Mouse (Mus musculus): ENCODE data around the gene St13. TPM values are rescaled to one million over a fixed set of nuclear protein-coding genes. Genes with fewer than 3 reads are reported as not detected.
A peak's percentile ranks its signal among the peaks of the same experiment; 100 is the strongest.
"Not testable (repeated sequence)": the region's sequence is repeated elsewhere in the genome, so short reads cannot be mapped to it uniquely, and the experiment has no call there.

Gene St13
- polyA plus RNA-seq, 1 experiment = 4.7 TPM

DNA sequence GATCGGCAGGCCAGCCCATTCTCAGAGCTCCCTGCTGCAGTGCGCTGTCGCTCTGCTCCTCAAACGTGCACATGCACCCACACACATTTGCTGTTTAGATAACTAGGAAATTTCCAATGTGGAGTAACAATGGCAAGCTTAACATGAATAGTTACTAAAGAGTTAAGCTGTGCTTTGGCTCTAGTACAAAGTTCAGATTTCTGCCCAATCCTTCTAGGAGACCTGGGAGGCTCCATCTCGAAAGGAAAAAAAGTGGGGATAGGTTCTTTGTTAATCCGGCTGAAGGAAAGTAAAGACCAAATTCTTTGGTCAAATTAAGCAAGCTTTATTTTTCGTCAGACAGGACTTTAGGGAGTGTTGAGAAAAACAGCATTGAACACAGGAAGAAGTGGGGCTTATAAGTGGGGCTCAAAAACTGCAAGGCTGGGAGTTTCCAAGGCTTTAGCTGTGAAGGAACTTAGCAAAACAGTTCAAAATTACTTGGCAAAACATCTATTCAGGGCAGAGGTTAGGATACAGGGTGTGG, 22.3 kb upstream of the St13 start:
- Histone ChIP-seq H3K4me3 (ENCODE audit: low read depth, low read length) (peak overlapping the region; percentile 47), H3K27me3 (ENCODE audit: control insufficient read depth, insufficient read depth, low read length) (no peaks in the 10 kb centered on the region), H3K4me1 (ENCODE audit: control insufficient read depth, insufficient read depth, insufficient read length, low read length) (peaks cover 8% of the 10 kb centered on the region; the same call in 1 of the 2 replicates), H3K36me3 (ENCODE audit: control insufficient read depth, insufficient read depth, low read length) (no peaks in the 10 kb centered on the region), H3K27ac (ENCODE audit: insufficient read depth, low read depth, low read length) (peak overlapping the region; percentile 92)
- TF ChIP-seq CTCF (IDR thresholded peaks at IDR 0.05; ENCODE audit: extremely low read depth, insufficient read length, insufficient replicate concordance, low read depth, low read length) = no peak
- no peak for TF ChIP-seq POLR2A (IDR thresholded peaks at IDR 0.05; ENCODE audit: low read depth, low read length)
- 16% methylated on average over 7 of the region's 7 CpGs for WGBS

DNA sequence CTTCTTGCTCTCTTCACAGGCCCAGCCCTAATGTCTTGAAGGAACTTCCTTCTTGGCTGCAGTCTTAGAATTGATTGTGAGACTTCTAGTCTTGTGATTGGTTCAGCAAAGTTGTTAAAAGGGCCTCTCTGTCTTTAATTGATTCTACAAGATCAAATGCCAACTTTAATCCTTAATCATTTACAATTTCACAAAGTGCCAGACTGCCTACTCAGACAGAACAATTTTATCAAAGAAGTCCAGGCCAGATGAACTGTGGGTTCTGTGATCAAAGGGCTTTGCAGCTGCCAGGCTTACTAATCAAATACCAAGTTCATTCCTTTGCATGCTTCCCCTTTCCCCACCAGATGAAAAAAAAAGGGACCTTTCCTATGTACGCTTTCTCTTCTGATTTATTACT, 21.6 kb upstream of the St13 start:
- Histone ChIP-seq H3K27me3 (ENCODE audit: control insufficient read depth, insufficient read depth, low read length) (no peaks in the 10 kb centered on the region), H3K4me1 (ENCODE audit: control insufficient read depth, insufficient read depth, insufficient read length, low read length) (peaks cover 8% of the 10 kb centered on the region; the same call in 1 of the 2 replicates), H3K36me3 (ENCODE audit: control insufficient read depth, insufficient read depth, low read length) (no peaks in the 10 kb centered on the region), H3K27ac (ENCODE audit: insufficient read depth, low read depth, low read length) (peak overlapping the region; percentile 92; the same call in 1 of the 2 replicates), H3K4me3 (ENCODE audit: low read depth, low read length) (no peak overlapping the region)
- 13% methylated on average over 1 of the region's 1 CpGs for WGBS
- no peak for TF ChIP-seq POLR2A (IDR thresholded peaks at IDR 0.05; ENCODE audit: low read depth, low read length)
- TF ChIP-seq CTCF (IDR thresholded peaks at IDR 0.05; ENCODE audit: extremely low read depth, insufficient read length, insufficient replicate concordance, low read depth, low read length) = no peak

DNA sequence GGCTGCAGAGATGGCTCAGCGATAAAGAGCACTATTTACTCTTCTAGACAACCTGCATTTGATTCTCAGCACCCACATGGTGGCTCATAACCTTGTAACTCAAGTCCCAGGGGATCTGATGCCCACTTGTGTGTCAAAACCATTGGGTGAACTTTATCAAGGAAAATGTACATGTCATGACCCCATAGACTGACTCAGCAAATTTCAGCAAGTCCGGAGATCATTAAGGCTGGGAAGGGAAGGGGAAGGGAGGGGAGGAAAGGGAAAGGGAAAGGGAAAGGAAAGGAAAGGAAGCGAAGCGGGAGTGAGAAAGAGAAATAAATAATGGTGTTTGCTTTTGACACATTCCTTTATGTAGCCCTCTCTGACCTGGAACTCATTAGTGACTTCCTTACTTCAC, 18.2 kb upstream of the St13 start:
- 75% methylated on average over 4 of the region's 4 CpGs for WGBS
- peaks cover 8% of the 10 kb centered on the region; the same call in 1 of the 2 replicates for H3K4me1 ChIP-seq (ENCODE audit: control insufficient read depth, insufficient read depth, insufficient read length, low read length)
- H3K36me3 ChIP-seq (ENCODE audit: control insufficient read depth, insufficient read depth, low read length) = peaks cover 8% of the 10 kb centered on the region
- no peak overlapping the region for H3K4me3 ChIP-seq (ENCODE audit: low read depth, low read length)
- TF ChIP-seq CTCF (IDR thresholded peaks at IDR 0.05; ENCODE audit: extremely low read depth, insufficient read length, insufficient replicate concordance, low read depth, low read length) (no peak), POLR2A (IDR thresholded peaks at IDR 0.05; ENCODE audit: low read depth, low read length) (no peak)
- H3K27ac ChIP-seq (ENCODE audit: insufficient read depth, low read depth, low read length) = no peak overlapping the region
- no peaks in the 10 kb centered on the region for H3K27me3 ChIP-seq (ENCODE audit: control insufficient read depth, insufficient read depth, low read length)

GRCm38 (mm10) chr15:81416763-81417310, 17.0 kb upstream of the St13 start:
- H3K27me3 ChIP-seq (ENCODE audit: control insufficient read depth, insufficient read depth, low read length); H3K36me3 ChIP-seq (ENCODE audit: control insufficient read depth, insufficient read depth, low read length); H3K4me1 ChIP-seq (ENCODE audit: control insufficient read depth, insufficient read depth, insufficient read length, low read length); H3K27ac ChIP-seq (ENCODE audit: insufficient read depth, low read depth, low read length): not testable (repeated sequence)
- WGBS = 2% methylated on average over 22 of the region's 22 CpGs
- H3K4me3 ChIP-seq (ENCODE audit: low read depth, low read length) = peak overlapping the region; percentile 19

- no peaks in the 10 kb centered on the region for H3K4me1 ChIP-seq (ENCODE audit: control insufficient read depth, insufficient read depth, insufficient read length, low read length)
- no peak for TF ChIP-seq POLR2A (IDR thresholded peaks at IDR 0.05; ENCODE audit: low read depth, low read length)
- TF ChIP-seq CTCF (IDR thresholded peaks at IDR 0.05; ENCODE audit: extremely low read depth, insufficient read length, insufficient replicate concordance, low read depth, low read length) = no peak
- WGBS = 94% methylated on average over 1 of the region's 1 CpGs
- H3K27ac ChIP-seq (ENCODE audit: insufficient read depth, low read depth, low read length) = no peak within 1 kb of the TSS
- no peaks in the 10 kb centered on the region for H3K27me3 ChIP-seq (ENCODE audit: control insufficient read depth, insufficient read depth, low read length)
- no peak within 1 kb of the TSS for H3K4me3 ChIP-seq (ENCODE audit: low read depth, low read length)
- 0 out of 2 replicates have a peak, but pooled peaks cover 4% of the 10 kb centered on the region for H3K36me3 ChIP-seq (ENCODE audit: control insufficient read depth, insufficient read depth, low read length)
These were observed 8.3 kb upstream of the St13 start, which contains the start of gene Dnajb7 for GRCm38 (mm10) chr15:81408199-81408598. TSS of gene Dnajb7 (minus strand) at chr15:81408299.

GRCm38 (mm10) chr15:81405008-81405407, 5.1 kb upstream of the St13 start:
- Histone ChIP-seq H3K27me3 (ENCODE audit: control insufficient read depth, insufficient read depth, low read length) (no peaks in the 10 kb centered on the region), H3K27ac (ENCODE audit: insufficient read depth, low read depth, low read length) (no peak overlapping the region), H3K4me1 (ENCODE audit: control insufficient read depth, insufficient read depth, insufficient read length, low read length) (no peaks in the 10 kb centered on the region), H3K36me3 (ENCODE audit: control insufficient read depth, insufficient read depth, low read length) (0 out of 2 replicates have a peak, but pooled peaks cover 6% of the 10 kb centered on the region), H3K4me3 (ENCODE audit: low read depth, low read length) (no peak overlapping the region)
- TF ChIP-seq POLR2A (IDR thresholded peaks at IDR 0.05; ENCODE audit: low read depth, low read length) = no peak
- TF ChIP-seq CTCF (IDR thresholded peaks at IDR 0.05; ENCODE audit: extremely low read depth, insufficient read length, insufficient replicate concordance, low read depth, low read length) = no peak
- WGBS = 74% methylated on average over 3 of the region's 3 CpGs

GRCm38 (mm10) chr15:81399297-81399637, 610 bp downstream of the St13 start:
- Histone ChIP-seq H3K4me3 (ENCODE audit: low read depth, low read length) (peak overlapping the region; percentile 88), H3K27me3 (ENCODE audit: control insufficient read depth, insufficient read depth, low read length) (no peaks in the 10 kb centered on the region), H3K27ac (ENCODE audit: insufficient read depth, low read depth, low read length) (peak overlapping the region; percentile 98), H3K4me1 (ENCODE audit: control insufficient read depth, insufficient read depth, insufficient read length, low read length) (no peaks in the 10 kb centered on the region), H3K36me3 (ENCODE audit: control insufficient read depth, insufficient read depth, low read length) (0 out of 2 replicates have a peak, but pooled peaks cover 2% of the 10 kb centered on the region)
- no peak for TF ChIP-seq POLR2A (IDR thresholded peaks at IDR 0.05; ENCODE audit: low read depth, low read length)
- no peak for TF ChIP-seq CTCF (IDR thresholded peaks at IDR 0.05; ENCODE audit: extremely low read depth, insufficient read length, insufficient replicate concordance, low read depth, low read length)
- under 1% methylated on average over 21 of the region's 21 CpGs for WGBS
